Mouse (Mus musculus): ENCODE measurements at regions not wholly inside any gene's neighbourhood (a gene's known extent, or its start where the extent isn't known, plus 50 kb on each side); places are given as distances from the start of the nearest gene placed in this dataset.

DNA sequence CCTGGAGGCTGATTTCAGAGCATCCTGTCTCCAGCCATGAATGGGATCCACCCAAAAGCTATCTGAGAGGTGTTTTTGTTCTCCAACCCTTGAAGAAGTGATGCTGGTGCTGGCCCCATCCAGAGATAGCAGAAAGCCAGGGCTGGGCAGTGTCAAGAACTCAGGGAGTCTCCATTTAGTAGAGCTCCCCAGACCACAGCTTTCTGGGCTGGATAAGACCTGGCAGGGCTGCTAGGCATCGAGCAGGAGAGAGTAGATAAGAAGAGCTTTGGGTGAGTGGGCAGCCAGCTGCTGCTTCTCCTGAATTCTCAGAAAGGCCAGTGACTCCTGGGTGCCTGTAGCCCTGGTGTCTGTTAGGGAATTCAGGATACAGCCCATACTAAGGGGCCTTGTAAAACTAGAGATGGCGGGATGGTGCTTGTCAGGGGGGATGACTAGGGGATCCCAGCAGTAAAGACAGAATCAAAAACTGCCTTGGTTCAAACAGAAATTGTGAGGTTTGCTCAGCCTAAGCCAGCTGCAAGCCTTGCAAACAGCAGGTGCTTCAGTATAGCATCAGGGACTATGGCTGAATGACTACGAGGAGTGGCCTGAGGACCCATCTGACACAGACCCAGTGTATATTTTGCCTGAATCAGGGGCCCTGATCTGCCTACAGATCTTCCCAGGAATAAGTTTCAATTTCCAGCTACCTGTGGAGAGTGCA is 79.6 kb downstream of the Chst1 start:
- 57% methylated on average over 3 of the region's 3 CpGs for WGBS
- ATAC-seq (ENCODE audit: insufficient number of reproducible peaks, low FRiP score) = no peak
- H3K4me1 ChIP-seq (replicated peaks) = peaks cover 9% of the 10 kb centered on the region; the same call in 1 of the 2 replicates
- H3K9ac ChIP-seq = no peak overlapping the region
- H3K27ac ChIP-seq (ENCODE audit: poor library complexity, severe bottlenecking) = no peak overlapping the region
- H3K4me3 ChIP-seq = no peak overlapping the region
- H3K36me3 ChIP-seq = no peaks in the 10 kb centered on the region
- no peak overlapping the region for H3K4me2 ChIP-seq
- H3K27me3 ChIP-seq (replicated peaks) = 0 out of 2 replicates have a peak, but pooled peaks cover 11% of the 10 kb centered on the region
- no peaks in the 10 kb centered on the region for H3K9me3 ChIP-seq (replicated peaks)

DNA sequence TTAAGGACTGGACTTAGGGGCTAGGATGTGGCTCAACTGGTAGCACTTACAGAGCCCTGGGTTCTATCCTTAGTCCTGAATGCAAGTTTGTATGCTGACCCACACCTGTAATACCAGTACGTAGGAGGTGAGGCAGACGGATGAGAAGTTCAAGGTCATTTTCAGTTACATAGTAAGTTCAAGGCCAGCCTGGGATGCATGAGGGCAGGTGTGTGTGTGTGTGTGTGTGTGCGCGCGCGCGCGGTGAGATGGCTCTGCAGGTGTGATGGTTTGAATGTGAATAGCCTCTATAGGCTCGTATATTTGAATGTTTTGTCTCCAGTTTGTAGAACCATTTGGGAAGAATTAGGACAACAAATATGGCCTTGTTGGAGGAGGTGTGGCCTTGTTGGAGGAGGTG is 82.7 kb downstream of the Chst1 start:
- no peaks in the 10 kb centered on the region for H3K36me3 ChIP-seq
- no peak overlapping the region for H3K9ac ChIP-seq
- WGBS = 92% methylated on average over 9 of the region's 9 CpGs
- ATAC-seq (ENCODE audit: insufficient number of reproducible peaks, low FRiP score) = no peak
- no peak overlapping the region for H3K4me3 ChIP-seq
- H3K4me1 ChIP-seq (replicated peaks) = peaks cover 9% of the 10 kb centered on the region; the same call in 1 of the 2 replicates
- no peaks in the 10 kb centered on the region for H3K27me3 ChIP-seq (replicated peaks)
- no peak overlapping the region for H3K4me2 ChIP-seq
- no peaks in the 10 kb centered on the region for H3K9me3 ChIP-seq (replicated peaks)
- no peak overlapping the region for H3K27ac ChIP-seq (ENCODE audit: poor library complexity, severe bottlenecking)

- Histone ChIP-seq H3K4me2 (no peak overlapping the region), H3K36me3 (no peaks in the 10 kb centered on the region), H3K9ac (no peak overlapping the region), H3K9me3 (replicated peaks) (no peaks in the 10 kb centered on the region), H3K27me3 (replicated peaks) (no peaks in the 10 kb centered on the region; the same call in 1 of the 2 replicates), H3K4me3 (no peak overlapping the region), H3K4me1 (replicated peaks) (no peaks in the 10 kb centered on the region), H3K27ac (ENCODE audit: poor library complexity, severe bottlenecking) (no peak overlapping the region)
- no peak for ATAC-seq (ENCODE audit: insufficient number of reproducible peaks, low FRiP score)
- WGBS = 49% methylated on average over 1 of the region's 1 CpGs
These were observed 88.2 kb downstream of the Chst1 start for GRCm38 (mm10) chr2:92687702-92688101.

- Histone ChIP-seq H3K27ac (ENCODE audit: poor library complexity, severe bottlenecking) (no peak overlapping the region), H3K4me1 (replicated peaks) (no peaks in the 10 kb centered on the region), H3K9me3 (replicated peaks) (no peaks in the 10 kb centered on the region), H3K36me3 (no peaks in the 10 kb centered on the region), H3K4me2 (no peak overlapping the region), H3K9ac (no peak overlapping the region), H3K27me3 (replicated peaks) (no peaks in the 10 kb centered on the region; the same call in 1 of the 2 replicates), H3K4me3 (no peak overlapping the region)
- ATAC-seq (ENCODE audit: insufficient number of reproducible peaks, low FRiP score) = no peak
- WGBS = 64% methylated on average over 2 of the region's 2 CpGs
These were observed 89.7 kb downstream of the Chst1 start for GRCm38 (mm10) chr2:92689203-92689602.

GRCm38 (mm10) chr2:92690304-92690703 is 90.8 kb downstream of the Chst1 start:
- Histone ChIP-seq H3K4me1 (replicated peaks) (no peaks in the 10 kb centered on the region), H3K27me3 (replicated peaks) (no peaks in the 10 kb centered on the region; the same call in 1 of the 2 replicates), H3K36me3 (no peaks in the 10 kb centered on the region), H3K27ac (ENCODE audit: poor library complexity, severe bottlenecking) (no peak overlapping the region), H3K4me3 (no peak overlapping the region), H3K9ac (no peak overlapping the region), H3K9me3 (replicated peaks) (no peaks in the 10 kb centered on the region), H3K4me2 (no peak overlapping the region)
- 64% methylated on average over 2 of the region's 2 CpGs for WGBS
- ATAC-seq (ENCODE audit: insufficient number of reproducible peaks, low FRiP score) = no peak

DNA sequence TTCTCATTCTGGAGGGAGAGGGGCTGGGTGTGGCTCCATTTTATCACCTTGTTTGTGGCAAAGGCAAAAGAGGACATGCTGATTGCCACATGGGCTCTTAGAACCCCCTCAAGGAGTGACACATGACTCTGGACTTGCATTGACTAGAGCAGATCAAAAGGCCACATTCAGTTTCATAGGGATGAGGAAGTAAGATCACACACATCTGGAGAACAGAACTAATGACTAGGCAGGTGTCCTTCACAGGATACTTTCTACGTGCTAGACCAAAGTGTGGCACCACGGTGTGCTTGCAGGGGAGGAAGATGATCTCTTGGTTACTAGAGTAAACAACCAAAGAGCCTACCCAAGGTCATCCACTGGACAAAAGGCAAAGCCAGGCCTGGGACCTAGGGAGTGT is 91.9 kb downstream of the Chst1 start:
- Histone ChIP-seq H3K4me2 (no peak overlapping the region), H3K9me3 (replicated peaks) (no peaks in the 10 kb centered on the region), H3K27me3 (replicated peaks) (no peaks in the 10 kb centered on the region; the same call in 1 of the 2 replicates), H3K36me3 (no peaks in the 10 kb centered on the region), H3K4me3 (no peak overlapping the region), H3K27ac (ENCODE audit: poor library complexity, severe bottlenecking) (no peak overlapping the region), H3K4me1 (replicated peaks) (no peaks in the 10 kb centered on the region), H3K9ac (no peak overlapping the region)
- no peak for ATAC-seq (ENCODE audit: insufficient number of reproducible peaks, low FRiP score)
- WGBS = 70% methylated on average over 2 of the region's 2 CpGs

DNA sequence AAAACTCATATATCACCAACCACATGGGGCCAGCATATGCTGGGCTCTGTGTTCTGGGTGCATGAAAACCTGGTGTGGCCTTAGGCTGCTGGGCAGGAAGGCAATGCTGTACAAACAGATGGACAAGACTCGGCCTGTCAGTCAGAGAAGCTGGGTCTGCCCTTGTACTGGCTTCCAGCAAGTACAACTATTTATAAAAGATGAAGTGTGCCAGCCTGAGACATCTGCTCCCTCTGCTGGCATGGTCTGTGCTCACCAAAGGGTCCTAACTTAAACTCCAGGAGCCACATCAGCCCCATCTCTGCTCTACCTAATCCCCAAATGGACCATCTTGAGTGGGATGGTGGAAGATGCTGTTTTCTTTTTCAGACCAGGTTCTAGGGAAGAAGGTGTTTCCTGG is 93.1 kb downstream of the Chst1 start:
- WGBS = 72% methylated on average over 1 of the region's 1 CpGs
- Histone ChIP-seq H3K4me1 (replicated peaks) (no peaks in the 10 kb centered on the region), H3K9ac (no peak overlapping the region), H3K27ac (ENCODE audit: poor library complexity, severe bottlenecking) (no peak overlapping the region), H3K4me3 (no peak overlapping the region), H3K27me3 (replicated peaks) (no peaks in the 10 kb centered on the region; the same call in 1 of the 2 replicates), H3K4me2 (no peak overlapping the region), H3K36me3 (no peaks in the 10 kb centered on the region), H3K9me3 (replicated peaks) (no peaks in the 10 kb centered on the region)
- ATAC-seq (ENCODE audit: insufficient number of reproducible peaks, low FRiP score) = no peak

GRCm38 (mm10) chr2:92693024-92693423 is 93.5 kb downstream of the Chst1 start:
- no peaks in the 10 kb centered on the region for H3K9me3 ChIP-seq (replicated peaks)
- H3K27me3 ChIP-seq (replicated peaks) = no peaks in the 10 kb centered on the region; the same call in 1 of the 2 replicates
- H3K4me3 ChIP-seq = no peak overlapping the region
- H3K4me2 ChIP-seq = no peak overlapping the region
- no peaks in the 10 kb centered on the region for H3K36me3 ChIP-seq
- no peaks in the 10 kb centered on the region for H3K4me1 ChIP-seq (replicated peaks)
- ATAC-seq (ENCODE audit: insufficient number of reproducible peaks, low FRiP score) = no peak
- no peak overlapping the region for H3K27ac ChIP-seq (ENCODE audit: poor library complexity, severe bottlenecking)
- H3K9ac ChIP-seq = no peak overlapping the region

GRCm38 (mm10) chr2:92694797-92695196 is 95.3 kb downstream of the Chst1 start:
- Histone ChIP-seq H3K9ac (no peak overlapping the region), H3K27ac (ENCODE audit: poor library complexity, severe bottlenecking) (no peak overlapping the region), H3K36me3 (no peaks in the 10 kb centered on the region), H3K9me3 (replicated peaks) (no peaks in the 10 kb centered on the region), H3K4me2 (no peak overlapping the region), H3K27me3 (replicated peaks) (no peaks in the 10 kb centered on the region), H3K4me3 (no peak overlapping the region), H3K4me1 (replicated peaks) (no peaks in the 10 kb centered on the region; the same call in 1 of the 2 replicates)
- whole genome bisulfite sequencing = 63% methylated on average over 2 of the region's 2 CpGs
- no peak for ATAC-seq (ENCODE audit: insufficient number of reproducible peaks, low FRiP score)

DNA sequence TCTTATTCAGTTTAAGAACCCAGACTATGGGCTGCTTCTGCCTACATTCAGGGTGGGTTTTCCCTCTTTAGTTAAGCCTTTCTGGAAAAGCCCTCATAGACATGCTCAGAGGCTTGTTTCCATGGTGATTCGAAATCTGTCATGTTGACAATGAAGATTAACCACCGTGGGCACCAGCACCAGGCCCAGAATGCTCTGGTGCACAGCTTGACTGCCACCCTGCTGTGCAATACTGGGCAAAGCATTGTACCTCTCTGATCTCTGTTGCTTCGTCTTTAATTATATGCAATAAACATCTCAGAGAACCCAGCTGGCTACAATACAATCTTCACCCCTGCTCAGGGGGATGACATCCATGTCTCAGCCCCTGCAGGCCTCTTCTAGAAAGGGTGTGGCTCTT is 96.4 kb downstream of the Chst1 start:
- Histone ChIP-seq H3K36me3 (no peaks in the 10 kb centered on the region), H3K27me3 (replicated peaks) (no peaks in the 10 kb centered on the region), H3K4me3 (no peak overlapping the region), H3K9me3 (replicated peaks) (no peaks in the 10 kb centered on the region), H3K9ac (no peak overlapping the region), H3K27ac (ENCODE audit: poor library complexity, severe bottlenecking) (no peak overlapping the region), H3K4me2 (no peak overlapping the region), H3K4me1 (replicated peaks) (no peaks in the 10 kb centered on the region; the same call in 1 of the 2 replicates)
- 48% methylated on average over 3 of the region's 3 CpGs for WGBS
- no peak for ATAC-seq (ENCODE audit: insufficient number of reproducible peaks, low FRiP score)

- peaks cover 3% of the 10 kb centered on the region; the same call in 1 of the 2 replicates for H3K4me1 ChIP-seq (replicated peaks)
- no peaks in the 10 kb centered on the region for H3K36me3 ChIP-seq
- 77% methylated on average over 5 of the region's 5 CpGs for WGBS
- H3K27ac ChIP-seq (ENCODE audit: poor library complexity, severe bottlenecking) = no peak overlapping the region
- no peaks in the 10 kb centered on the region for H3K9me3 ChIP-seq (replicated peaks)
- H3K4me3 ChIP-seq = no peak overlapping the region
- H3K27me3 ChIP-seq (replicated peaks) = 0 out of 2 replicates have a peak, but pooled peaks cover under 1% of the 10 kb centered on the region
- no peak for ATAC-seq (ENCODE audit: insufficient number of reproducible peaks, low FRiP score)
- no peak overlapping the region for H3K9ac ChIP-seq
- H3K4me2 ChIP-seq = no peak overlapping the region
These were observed 98.2 kb downstream of the Chst1 start for GRCm38 (mm10) chr2:92697721-92698120.

- WGBS = 50% methylated on average over 6 of the region's 6 CpGs
- H3K4me3 ChIP-seq = no peak overlapping the region
- no peak for ATAC-seq (ENCODE audit: insufficient number of reproducible peaks, low FRiP score)
- H3K4me1 ChIP-seq (replicated peaks) = peaks cover 3% of the 10 kb centered on the region; the same call in 1 of the 2 replicates
- no peaks in the 10 kb centered on the region for H3K36me3 ChIP-seq
- H3K27ac ChIP-seq (ENCODE audit: poor library complexity, severe bottlenecking) = no peak overlapping the region
- H3K9ac ChIP-seq = no peak overlapping the region
- peaks cover 15% of the 10 kb centered on the region; the same call in 1 of the 2 replicates for H3K27me3 ChIP-seq (replicated peaks)
- H3K4me2 ChIP-seq = no peak overlapping the region
- no peaks in the 10 kb centered on the region for H3K9me3 ChIP-seq (replicated peaks)
These were observed 99.9 kb downstream of the Chst1 start for GRCm38 (mm10) chr2:92699360-92699759.
